Comparison of ENCODE assay signal across 8 mouse cellular contexts in the genomic region with DNA sequence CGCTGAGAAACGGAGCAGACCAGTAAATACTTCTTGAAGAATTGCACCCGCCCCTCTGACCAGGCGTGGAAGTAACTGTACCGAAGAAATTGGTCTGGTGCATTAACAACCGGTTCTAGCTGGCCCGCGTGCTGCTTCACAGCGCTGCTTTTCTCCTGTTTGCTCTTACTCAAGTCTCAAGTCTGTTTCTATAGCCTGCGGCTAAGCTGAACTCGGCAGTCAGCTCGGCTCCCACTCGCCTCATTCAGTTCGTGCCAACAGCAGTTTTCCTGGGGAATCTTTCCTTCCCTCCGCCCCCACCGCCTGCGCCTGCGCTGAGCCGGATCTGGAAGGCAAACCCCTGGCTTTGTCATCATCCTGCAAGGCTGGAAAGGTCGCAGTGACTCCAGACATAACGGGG. TPM values are rescaled to one million over a fixed set of nuclear protein-coding genes. Genes with fewer than 3 reads are reported as not detected.
DNase-seq lines count a peak whose midpoint lies in the region; ATAC-seq lines count a peak whose summit lies in the region.

No protein-coding gene starts in this region.

- H3K4me1 ChIP-seq in lung, embryonic 16.5 days (replicated peaks; ENCODE audit: control insufficient read depth, insufficient read depth, low read length): peaks cover 6% of the 10 kb centered on the region; the same call in 1 of the 2 replicates

- WGBS in lung, embryonic 16.5 days: 14% methylated on average over 21 of the region's 21 CpGs

- H3K9ac ChIP-seq in lung, embryonic 16.5 days (ENCODE audit: low read length): peak overlapping the region; percentile 57

- H3K4me2 ChIP-seq in lung, embryonic 16.5 days (ENCODE audit: low read depth, low read length): peak overlapping the region; percentile 66

- H3K36me3 ChIP-seq in lung, embryonic 16.5 days (ENCODE audit: control insufficient read depth, insufficient read depth, low read length): no peaks in the 10 kb centered on the region

- peak overlapping the region; percentile 40 for H3K4me3 ChIP-seq in lung, embryonic 16.5 days (ENCODE audit: low read length)

- ATAC-seq in lung, embryonic 16.5 days (ENCODE audit: low read depth): peak; percentile 64

- H3K27me3 ChIP-seq in lung, embryonic 16.5 days (ENCODE audit: control insufficient read depth, insufficient read depth, low read depth, low read length): no peaks in the 10 kb centered on the region

- no peak overlapping the region for H3K27ac ChIP-seq in lung, embryonic 16.5 days (ENCODE audit: low read length)

- DNase-seq in cerebellum, adult 9-11 months: peak; percentile 24
- no peak for DNase-seq in cerebellum, adult 8-10 months
- peak; percentile 60 to 90 for DNase-seq in frontal cortex, adult 2 months (ENCODE audit: extremely low spot score in 1 of 2, low spot score in 1 of 2)
- peak; percentile 50 to 52 for DNase-seq in heart, postnatal 36 days
- peak; percentile 51 to 60 for DNase-seq in layer of hippocampus, adult 8-10 months (ENCODE audit: low spot score in 2 of 2)
- peak; percentile 85 to 87 for DNase-seq in right cerebral cortex, adult 2 months (ENCODE audit: low spot score in 2 of 2)
- no peak for DNase-seq in thymus, postnatal 0 days (ENCODE audit: low spot score)

- intact Hi-C loops in heart, postnatal 36 days (cut with DNase I): no loop called here

- no peaks in the 10 kb centered on the region for H3K9me3 ChIP-seq in lung, embryonic 16.5 days (ENCODE audit: control insufficient read depth, low read length)

RNA-seq across cellular contexts. Expression of a gene that starts 14.3 kb away (rescaled TPM):
- polyA plus RNA-seq in frontal cortex, adult 2 months (2012; rRNA removed): 19.3 and 20.7 TPM in 2 replicates
- 10 to 100 TPM; 20.2 to 28.6 TPM for total RNA-seq in heart, postnatal 36 days (2021)
- total RNA-seq in layer of hippocampus, adult 8-10 months (2022): 10 to 100 TPM; 59.3 to 69.9 (median 65.3) TPM
- polyA plus RNA-seq in lung, embryonic 16.5 days (2015; fragmentation: Nextera tagmentation; extraction: Ambion mirVana): 42.2 and 45.4 TPM in 2 replicates
- 19.6 and 23.7 TPM in 2 replicates for polyA plus RNA-seq in thymus, postnatal 0 days (2015; fragmentation: Nextera tagmentation; extraction: Ambion mirVana)

Comparison
In these comparisons a context has a peak if more than half of its experiments do, and no peak if none do; other contexts are left out.
1. DNase-seq: peak in cerebellum, adult 9-11 months (single experiment), frontal cortex, adult 2 months (2 of 2), heart, postnatal 36 days (2 of 2), layer of hippocampus, adult 8-10 months (2 of 2) and right cerebral cortex, adult 2 months (2 of 2); none in cerebellum, adult 8-10 months (single experiment) and thymus, postnatal 0 days (single experiment).